Mouse (Mus musculus): ENCODE measurements around the gene Npm1.

DNA sequence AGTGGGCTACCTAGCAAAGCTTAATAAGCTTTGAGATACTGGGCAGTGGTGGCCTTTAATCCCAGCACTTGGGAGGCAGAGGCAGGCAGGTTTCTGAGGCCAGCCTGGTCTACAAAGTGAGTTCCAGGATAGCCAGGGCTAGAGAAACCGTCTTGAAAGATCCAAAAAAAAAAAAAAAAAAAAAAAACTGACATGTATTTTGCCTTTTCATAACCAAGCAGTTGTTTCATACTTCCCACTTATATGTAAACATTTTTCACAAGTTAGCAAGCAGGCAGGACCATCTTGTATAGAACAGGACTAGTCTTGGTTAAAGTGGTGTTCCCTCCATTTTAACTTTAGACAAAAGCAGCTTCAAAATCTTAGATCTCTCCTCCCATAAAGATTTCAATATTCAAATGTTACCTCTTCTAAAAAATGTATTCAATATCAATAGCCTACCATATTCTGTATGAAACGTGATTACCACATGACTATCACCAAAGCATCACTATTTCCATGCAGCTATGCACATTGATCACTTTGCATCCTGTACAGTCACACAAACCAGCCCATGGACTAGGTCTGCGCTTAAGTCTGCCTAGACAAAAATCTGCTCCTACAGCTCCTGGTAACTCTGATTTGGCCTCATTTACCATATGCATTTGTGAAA lies 11.8 kb downstream of the Npm1 start:
- TF ChIP-seq CTCF (IDR thresholded peaks at IDR 0.05) (no peak), EP300 (IDR thresholded peaks at IDR 0.05; ENCODE audit: insufficient read depth, low read depth, low read length) (no peak)

Measured in heart, adult 2 months (tissue).